Mouse (Mus musculus) kidney, adult 9 months (tissue): ENCODE results near the gene Gm364.

Experiments used
- DNase-seq: peaks from one replicate; pipeline ENCODE4 v3.0.0; 2022

Gene Gm364

DNA sequence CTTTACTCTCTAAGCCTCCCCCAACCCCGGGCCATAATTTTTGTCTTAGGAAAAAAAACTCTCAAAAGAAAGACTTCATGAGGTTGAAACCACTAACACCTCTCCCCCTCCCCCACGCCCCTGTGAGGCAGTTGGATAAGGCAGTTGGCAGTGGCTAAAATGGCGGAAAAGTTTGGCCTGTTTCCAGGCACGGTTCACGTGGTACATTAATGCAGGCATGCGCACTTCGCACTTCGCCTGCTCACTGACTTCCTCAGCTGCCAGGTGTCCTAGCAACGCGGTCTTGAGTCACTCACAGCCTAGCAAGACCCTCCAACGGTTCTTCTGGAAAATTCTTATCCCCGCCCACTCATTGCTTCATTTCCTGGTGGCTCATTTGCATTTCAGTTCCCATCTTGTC, at the start of gene Gm364:
Gene Gm364, plus strand, starts transcription at position 386 of the 400 bp plus-strand sequence.
- DNase-seq, result no peak

DNA sequence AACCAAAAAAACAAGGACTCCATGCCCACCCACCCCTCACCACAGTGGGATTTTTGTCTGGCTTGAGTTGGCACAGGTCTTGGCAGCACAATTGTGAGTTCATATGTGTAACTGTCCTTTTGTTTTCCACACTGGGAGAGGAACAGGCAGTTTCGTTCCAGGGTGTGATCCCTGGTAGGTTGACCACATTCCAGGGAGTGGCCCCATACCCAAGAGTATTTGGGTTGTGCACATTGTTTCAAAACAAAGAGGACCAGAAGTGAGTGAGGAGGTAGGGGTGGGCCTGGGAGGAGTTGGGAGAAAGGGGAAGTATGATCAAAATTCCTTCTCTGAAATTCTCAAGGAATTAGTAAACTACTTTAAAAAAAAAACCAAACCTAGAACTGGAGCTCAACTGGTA, 49.6 kb upstream of the Gm364 start:
- no peak for DNase-seq

DNA sequence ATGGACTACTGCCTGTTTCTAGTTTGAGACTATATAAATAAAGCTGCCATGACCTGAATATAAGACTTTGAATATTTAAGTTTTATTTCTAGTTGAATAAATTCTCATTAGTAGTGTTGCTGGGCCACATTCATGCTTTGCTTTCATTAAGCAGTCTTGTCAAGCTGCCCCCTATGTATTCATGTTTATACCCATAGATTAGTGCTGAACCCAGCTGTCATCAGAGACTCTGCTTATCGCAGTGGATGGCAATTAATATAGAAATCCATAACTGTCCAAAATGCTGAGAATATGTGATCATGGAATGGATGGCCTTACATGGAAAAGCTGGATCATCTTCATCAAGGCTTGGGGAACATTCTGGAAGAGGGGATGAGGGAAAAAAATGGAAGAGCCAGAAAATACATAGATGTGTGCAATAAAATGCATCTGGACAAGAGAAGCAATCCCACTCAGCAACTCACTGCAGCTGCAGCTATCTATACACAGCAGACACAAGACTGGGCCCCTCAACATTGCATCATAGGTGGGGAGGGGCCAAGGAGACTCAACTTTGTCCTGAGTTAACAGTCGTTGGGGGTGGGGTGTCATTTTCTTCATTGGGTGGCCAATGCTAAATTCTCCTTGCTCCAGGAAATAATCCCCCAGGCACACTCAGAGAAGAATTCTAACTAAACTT, 43.9 kb upstream of the Gm364 start:
- no peak for DNase-seq

DNA sequence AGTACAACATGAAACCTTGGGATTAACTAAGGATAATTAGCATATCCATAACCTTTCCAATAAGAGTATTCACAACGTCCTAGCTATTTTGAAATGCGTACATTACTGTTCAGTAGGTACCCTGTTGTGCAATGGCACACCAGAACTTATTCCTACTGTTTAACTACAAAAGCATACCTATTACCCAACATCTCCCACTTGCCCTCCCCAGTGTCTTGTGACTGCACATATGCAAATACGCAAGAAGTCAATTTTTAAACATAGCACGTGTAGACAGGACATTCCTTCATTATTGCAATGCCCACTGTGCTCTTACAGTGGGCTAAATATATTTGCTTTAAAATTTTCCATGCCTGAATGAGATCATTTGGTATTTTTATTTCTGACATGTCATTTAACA, 36.0 kb upstream of the Gm364 start:
- DNase-seq, result no peak

DNA sequence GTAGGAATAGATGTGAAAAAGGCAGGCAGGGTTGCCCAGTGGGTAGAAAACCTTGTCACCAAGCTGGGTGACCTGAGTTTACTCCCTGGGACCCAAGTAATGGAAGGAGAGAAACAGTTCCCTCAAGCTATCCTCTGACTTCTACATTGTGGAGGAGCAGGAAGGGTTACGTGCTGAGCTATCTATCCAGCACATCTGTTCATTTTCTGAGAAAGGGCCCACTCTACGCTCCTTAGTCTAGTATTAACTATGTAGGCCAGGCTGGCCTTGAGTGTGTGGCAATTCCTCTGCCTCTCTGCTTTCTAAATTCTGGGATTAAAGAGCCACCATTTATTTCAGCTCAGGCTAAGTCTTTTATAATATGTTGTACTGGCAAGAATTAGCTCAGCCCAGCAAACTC, 35.4 kb upstream of the Gm364 start:
- no peak for DNase-seq

DNA sequence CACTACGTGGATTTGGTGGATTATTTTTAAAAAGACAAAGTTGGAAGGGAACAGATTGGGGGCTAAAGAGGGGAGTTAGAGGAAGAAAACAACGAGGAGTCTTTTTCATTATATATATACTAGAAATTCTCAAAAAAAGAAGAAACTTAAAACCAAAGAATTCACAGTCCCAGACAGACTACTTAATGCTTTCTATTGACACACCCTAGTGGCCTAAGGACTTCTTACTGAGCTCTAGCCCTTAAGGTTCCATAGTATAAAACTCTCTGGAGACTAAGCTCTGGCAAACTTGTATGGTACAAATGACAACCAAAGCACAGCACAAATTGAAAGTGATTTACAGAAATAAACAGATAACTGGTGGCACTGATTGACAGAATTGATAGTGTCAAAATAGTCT, 34.9 kb upstream of the Gm364 start:
- DNase-seq, result no peak

DNA sequence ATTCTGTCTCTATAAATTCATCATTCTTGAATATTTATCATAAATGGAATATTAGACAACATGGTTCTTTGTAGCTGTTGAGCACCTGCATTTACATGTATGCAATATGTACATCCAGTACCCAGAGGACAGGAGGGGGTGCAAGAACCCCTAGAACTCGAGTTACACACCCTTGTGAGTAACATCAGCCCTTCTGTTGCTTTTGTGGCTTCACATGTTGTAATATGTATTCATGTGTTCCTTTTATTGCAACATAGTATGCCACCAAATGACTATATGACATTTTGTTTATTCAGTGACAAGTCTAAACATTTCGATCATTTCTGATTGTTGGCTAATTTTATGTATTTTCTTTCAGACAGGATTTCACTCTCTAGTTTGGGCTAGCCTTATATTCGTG, 31.9 kb upstream of the Gm364 start:
- DNase-seq, result no peak

DNA sequence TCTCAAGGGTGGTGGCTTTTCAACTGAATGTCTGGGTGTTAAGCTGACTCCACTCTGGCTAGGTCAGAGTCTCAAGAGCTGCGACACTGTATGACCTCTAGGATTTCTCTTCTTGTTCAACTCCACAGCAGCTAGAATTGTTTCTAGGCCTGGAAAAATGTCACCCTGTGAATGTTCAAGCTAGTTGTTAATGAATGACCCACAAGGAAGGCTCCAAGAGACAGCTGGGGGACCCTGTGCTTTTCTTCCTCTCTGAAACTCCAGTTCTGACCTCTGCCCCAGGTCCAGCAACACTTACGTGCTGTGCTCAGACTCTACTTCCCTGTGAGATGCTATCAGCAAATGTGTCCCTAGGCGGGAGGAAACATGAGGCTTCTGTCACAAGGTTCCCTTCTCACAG, 30.4 kb upstream of the Gm364 start:
- peak; percentile 82 for DNase-seq

DNA sequence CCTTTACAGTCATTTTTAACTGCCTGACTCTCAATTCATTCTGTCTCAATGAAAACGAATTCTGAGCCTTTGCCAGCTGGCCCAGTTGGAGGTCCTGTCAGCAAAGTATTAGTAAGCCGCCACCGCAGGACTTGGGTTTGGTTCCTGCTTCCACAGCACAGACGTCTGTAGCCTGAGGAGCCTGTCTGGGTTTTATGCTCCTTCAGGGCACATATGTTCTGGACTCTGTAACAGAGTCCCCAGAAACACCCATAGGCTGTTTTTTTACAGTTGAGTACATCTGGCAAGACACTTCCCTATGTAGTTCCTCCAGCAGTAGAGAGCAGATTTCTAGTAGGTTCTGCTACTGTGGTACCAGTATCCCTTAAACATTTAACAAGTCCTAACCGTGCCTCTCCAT, 28.0 kb upstream of the Gm364 start:
- DNase-seq, result no peak

DNA sequence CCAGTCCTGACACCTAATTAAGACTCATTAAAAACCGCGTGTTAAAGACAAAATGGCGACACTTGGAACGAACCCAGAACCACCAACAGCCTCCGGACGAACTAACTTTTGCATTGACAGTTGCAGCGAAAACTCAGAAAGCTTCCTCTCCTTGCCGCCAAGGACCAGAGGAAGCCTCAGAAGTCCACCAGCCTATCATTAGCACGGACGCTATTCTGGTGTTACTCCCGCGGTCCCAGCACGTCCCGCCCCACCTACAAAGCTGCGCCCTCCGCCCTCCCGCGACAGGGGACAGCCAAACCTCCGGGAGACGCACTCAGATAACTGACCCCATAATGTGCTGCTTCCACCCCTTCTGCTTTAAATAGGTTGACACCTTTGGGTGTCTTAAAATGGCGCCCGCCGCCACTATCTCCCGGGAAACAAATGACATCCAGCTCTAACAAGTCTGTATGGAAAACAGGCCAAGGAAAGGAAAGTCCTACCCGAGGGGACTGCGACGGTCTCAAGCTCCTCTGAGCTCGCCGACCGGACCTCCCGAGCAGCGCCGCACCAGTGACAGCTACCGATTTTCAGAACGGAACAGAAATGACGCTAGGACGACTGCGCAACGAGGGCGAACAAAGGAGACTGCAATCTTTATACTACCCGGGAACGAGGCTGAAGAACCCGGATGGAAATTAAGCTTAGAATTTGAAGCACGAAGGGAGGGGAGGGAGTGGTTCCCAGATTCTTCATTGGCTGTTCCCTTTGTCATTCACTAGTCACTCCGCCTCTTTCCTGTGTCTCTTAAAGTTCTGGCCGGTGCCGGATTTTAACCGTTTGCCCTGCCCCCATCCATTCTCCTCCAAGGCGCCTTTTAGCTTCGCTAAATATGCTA, 16.3 kb upstream of the Gm364 start, which contains the start of gene Rbmx:
Gene Rbmx, minus strand, starts transcription at position 670 of the 880 bp plus-strand sequence.
- DNase-seq, result peak; percentile 96

DNA sequence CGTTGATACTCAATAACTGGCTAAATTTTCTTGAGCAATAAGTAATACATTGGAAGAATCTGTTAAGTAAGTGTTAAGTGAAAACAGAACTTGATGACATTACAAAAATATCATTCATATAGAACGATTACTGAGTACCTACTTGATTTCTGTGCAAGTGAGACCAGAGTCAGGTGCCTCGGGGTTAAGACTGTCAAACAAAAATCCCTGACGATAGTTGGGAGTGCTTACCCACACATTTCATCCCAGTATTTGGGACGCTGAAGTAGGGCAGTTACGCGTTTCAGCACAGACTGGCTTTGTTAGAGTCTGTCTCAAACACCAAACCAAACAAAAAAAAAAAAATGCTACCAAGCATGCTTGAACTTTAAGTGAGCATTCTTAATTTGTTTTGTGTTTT, 15.5 kb upstream of the Gm364 start:
- no peak for DNase-seq

DNA sequence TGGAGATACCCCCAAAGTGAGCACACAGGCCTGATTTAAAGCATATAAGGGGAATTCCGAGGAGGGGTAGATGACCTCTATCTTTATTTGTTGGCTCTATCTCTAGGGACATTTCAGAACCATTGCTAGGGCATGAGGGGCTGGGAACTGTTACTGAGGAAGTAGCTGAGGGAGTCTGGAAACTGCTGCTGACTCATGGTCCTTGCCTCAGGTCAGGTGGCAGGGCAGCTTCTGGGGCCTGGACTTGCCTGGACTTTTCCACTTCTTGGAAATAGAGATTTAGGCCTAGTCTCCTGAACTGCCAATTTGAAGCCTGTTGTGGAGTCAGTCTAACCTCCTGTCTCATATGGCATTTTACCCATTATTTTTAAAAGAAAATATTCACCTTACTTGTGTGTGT, 7.6 kb upstream of the Gm364 start:
- DNase-seq, result no peak

DNA sequence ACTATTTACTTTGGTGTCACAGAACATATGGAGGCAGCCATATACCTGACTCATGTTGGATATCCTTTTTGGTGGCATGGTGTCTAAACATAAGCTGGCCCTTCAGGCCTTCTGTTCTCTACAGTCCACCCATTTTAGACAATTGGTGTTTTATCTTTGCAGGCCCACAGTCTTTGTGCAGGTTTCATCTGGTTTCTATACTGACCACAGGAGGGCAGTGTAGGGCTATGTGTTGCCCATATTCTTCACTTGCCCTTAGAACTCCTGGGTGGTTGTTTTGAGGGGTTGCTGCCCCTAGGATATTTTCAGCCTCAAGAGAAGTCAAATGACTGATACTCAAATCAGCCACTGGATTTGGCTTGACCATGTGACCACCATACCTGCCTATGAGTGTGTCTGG, 5.3 kb upstream of the Gm364 start:
- DNase-seq, result no peak

DNA sequence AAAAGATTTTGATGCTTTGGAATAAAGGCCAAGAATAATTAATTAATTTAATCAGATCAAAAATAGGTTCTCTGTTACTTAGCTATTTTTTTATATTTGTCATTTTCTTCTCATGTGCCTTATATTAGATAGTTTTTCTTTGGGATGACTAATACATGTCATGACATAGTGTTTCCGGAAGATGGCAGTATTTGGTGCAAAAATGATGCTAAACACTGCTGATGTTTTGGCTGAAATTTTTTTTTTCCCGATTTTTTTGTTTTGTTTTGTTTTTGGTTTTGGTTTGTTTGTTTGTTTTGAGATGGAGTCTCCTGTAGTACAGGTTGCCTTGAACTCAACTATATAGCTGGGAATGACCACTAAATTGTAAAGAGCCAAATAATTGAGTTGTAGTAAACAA, 22.7 kb downstream of the Gm364 start:
- DNase-seq, result peak; percentile 0

DNA sequence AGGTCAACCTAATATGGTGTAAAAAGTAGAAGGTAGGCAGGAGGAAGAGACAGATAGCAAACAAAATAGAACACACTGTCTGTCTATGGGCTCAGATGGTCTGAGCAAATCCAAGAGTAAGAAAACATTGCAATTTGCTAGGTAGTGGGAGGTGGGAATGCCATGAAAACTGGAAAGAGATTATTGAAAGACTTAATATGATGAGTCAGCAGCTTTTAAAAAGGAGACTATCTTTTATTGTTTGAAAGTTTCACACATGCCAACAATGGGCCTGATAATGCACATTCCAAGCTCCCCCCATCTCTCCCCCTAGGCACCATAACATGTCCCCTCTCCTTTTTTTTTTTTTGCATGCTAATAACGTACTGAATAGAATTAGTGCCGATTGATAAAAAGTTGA, 24.9 kb downstream of the Gm364 start:
- DNase-seq, result no peak

DNA sequence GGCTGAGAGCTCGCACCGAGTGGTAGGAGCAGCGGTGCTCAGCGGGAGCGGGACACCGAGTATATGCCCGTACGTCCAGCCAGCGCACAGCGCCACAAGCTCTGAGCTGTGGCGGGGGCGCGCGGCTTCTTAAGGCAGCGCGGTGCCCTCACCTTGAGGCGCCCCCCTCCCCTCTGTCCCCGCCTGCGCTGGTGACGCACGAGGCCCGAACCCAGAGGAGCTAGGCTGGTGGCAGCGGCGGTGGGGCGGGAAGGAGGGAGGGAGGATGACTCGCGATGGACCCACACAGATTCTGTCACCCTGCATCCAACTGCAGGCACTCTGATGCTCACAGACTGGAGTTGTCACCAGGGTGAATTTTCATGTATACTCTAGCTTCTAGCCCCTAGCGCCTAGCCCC, 94.7 kb downstream of the Gm364 start, which contains the start of gene Gpr101:
Gene Gpr101, minus strand, starts transcription at position 124 of the 400 bp plus-strand sequence.
- DNase-seq, result no peak

DNA sequence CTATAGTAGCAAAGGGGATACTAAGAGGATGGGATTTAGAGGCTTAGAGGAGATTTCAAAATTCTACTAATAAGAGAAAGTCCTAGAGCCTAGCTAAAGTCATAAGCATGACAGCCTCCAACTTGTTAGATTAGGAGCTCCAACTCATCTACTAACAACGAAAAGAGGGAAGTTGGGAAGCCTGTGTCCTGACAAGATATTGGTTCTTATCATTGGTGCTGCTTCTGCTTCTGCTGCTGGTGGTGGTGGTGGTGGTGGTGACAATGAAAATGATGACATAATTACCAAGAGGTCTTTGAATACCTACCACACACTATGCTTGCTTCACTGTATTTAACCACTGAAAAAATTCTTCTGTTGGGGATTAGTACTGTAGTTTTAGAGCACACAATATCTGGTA, 97.3 kb downstream of the Gm364 start:
- DNase-seq, result no peak

DNA sequence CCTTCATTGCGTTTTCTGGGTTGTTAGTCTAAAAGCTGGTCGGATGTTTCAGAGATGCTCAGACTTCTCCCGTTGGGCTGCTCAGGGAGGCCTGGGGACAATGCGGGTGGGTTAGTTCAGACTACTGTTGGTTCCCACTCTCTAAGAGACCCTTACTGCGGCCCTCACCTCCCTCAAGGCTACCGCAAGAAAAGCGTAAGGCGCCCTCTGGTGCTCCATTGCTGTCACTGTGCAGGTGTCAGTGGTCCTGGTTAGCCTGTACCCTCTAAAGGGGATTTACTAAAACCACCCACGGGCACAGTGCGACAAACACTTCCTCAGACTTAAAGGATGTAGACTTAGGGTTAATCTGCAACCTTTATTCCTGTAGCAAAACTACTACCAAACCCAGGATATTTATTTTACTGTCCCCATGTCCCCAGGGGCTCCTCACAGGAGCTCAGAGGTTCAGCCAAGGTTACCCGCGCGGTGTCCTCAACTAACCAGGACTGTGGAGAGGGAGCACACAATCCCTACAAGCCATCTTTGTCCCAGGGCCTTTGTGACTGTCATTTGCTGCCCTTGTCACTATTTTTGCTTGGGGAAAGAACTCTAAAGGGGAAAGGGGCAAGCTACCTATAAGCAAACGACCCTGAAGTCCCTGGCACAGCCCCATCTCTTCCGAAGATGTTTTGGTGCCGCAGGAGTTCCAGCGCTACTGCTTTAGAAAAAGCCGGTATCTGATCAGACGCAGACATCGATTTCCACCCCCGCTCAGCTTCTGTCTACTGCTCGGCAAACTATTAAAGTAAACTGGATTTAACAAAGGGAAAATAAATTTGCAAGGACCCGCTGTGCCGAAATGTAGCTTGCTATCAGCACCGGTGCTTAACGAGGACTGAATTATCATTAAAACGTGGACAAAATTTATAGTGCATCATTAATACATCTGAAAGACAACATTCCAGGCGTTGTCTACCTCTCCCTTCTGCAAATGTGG, 112.5 kb downstream of the Gm364 start:
- DNase-seq, result no peak
